Mouse (Mus musculus) neutrophil, adult 5-6 weeks (primary cell): ENCODE results near the gene Usp20. TPM values are rescaled to one million over a fixed set of nuclear protein-coding genes. Genes with fewer than 3 reads are reported as not detected.

Source experiments
- ATAC-seq: fragments of 151-379, 151-347 bp; 2 replicates; pipeline ENCODE4 v1.8.0; 2017; ENCODE audit warnings: mild to moderate bottlenecking, moderate TSS enrichment; ENCODE audit not compliant: insufficient number of reproducible peaks, poor library complexity, low FRiP score, severe bottlenecking; ENCODE audit errors: extremely low read depth
- total RNA-seq: library from RNA; stranded (forward); fragments of 200-1000 nt; gene quantifications from 2 replicates; pipeline ENCODE4 v1.2.3, GENCODE M21; 2017

The Usp20 gene
- total RNA-seq, 1 experiment from 2014 or later = 8.7 TPM

DNA sequence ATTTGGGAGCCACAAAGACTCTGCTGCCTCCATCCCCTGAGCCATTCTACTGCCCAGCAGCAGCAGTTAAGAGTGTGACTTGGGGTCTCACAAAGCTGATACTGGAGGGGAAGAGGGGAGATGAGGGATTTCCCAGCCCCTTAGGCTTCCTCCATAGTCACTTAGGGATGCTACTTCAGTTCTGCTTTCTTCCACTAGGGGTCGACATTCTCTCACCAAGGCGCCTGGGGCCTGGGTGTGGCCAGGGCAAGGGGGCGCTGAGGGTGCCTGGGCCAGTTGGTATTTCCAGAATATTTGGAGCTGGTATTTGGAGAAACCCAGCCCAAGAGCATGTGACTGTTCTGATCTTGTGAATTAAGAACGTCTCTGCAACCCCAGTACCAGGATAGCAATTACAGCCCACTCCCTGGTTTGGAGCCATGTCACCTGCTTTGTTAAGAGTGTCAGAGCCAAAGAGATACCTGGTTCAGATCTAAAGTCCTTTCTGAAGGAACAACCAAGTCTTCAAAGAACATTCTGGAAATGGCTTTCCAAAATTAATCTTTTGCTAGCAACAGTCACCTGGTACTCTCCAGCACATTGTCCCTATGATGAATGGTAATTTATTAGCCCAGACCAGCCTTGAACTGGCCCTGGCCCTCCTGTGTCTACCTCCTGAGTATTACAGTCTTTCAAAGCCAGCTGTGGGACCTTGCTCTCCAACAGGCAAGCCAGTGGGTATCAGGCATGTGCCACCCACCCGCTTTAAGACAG, 42.7 kb downstream of the Usp20 start:
- ATAC-seq = peak; percentile 49; the same call in 1 of the 2 replicates

- no peak for ATAC-seq
Measured at GRCm38 (mm10) chr2:31025458-31025857, 43.4 kb downstream of the Usp20 start.

GRCm38 (mm10) chr2:31026642-31027041, 44.6 kb downstream of the Usp20 start:
- no peak for ATAC-seq

DNA sequence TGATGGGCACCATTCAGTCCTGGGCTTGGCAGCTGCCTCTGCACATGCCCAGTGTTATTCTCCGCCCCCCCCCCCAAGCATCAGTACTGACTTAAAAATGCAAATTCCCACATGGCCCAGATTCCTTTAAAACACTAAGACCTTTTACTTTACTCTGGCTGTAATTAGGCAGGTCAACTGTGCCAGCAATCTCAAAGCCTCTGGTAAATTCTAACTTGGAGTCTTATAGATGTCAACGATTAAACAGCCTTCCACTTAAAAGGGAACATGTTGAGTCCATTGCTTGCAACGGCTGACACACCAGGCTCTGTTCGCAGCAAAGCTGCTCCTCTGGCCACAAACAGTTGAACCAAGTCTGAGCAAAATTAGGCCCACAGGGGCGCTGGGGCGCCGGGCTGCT, 49.9 kb downstream of the Usp20 start:
- no peak for ATAC-seq

GRCm38 (mm10) chr2:31036811-31037210, 54.7 kb downstream of the Usp20 start:
- ATAC-seq = no peak

GRCm38 (mm10) chr2:31040043-31040442, 58.0 kb downstream of the Usp20 start:
- ATAC-seq = no peak

DNA sequence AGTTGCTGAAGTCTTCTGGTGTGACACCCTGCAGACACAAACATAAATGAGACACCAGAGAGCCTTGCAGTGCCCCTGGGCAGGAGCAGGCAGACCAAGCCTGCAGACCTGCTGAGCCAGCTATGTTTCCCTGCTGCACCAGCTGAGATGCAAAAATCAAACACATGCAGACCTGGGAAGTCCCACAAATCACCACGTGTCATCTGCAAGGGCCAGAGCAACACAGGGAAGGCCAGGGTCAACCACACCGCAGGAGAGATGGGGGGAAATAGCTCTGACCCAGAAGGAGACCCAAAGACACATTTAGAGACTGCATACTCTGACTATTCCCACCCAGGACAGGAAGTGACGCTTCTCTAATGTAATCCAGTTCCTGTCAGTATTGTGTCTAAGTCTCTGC, 58.4 kb downstream of the Usp20 start:
- no peak for ATAC-seq

DNA sequence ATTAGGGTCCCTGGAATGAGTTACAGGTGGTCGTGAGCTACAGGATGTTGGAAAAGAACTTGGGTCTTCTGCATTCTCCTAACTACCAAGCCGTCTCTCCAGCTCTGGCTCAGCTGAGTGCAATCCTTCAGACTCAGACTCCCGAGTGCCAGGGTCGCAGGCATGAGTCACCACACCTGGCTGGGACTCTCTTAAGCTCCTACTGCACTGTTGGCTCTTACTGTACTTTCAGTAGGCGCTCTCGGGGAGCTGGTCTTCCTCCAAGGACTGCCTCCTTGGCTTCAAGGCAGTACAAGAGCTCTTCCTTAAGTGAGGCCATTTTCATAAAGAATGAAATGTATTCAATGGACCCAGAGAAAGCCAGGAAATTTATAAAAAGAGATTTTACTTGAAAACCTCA, 59.3 kb downstream of the Usp20 start:
- no peak for ATAC-seq

GRCm38 (mm10) chr2:31042881-31043280, 60.8 kb downstream of the Usp20 start:
- ATAC-seq = no peak

DNA sequence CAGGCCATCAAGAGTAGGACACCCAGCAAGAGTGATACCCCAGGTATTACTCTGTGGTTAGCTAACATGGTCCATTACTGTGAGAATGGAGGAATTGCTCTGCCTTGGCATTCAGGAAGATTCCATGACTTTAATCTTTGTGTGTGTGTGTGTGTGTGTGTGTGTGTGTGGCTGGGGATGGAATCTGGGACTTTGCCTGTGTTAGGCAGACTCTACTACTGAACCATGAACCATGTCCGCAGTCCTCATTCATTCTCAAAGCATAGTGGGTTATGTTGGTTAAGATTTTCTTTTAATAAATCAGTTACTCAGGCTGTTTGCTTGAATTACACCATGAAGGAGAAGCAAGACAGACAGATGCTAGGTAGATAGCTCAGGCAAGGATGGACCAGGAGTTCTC, 61.8 kb downstream of the Usp20 start:
- ATAC-seq = no peak

- ATAC-seq = no peak
Measured at GRCm38 (mm10) chr2:31048037-31048436, 66.0 kb downstream of the Usp20 start.

DNA sequence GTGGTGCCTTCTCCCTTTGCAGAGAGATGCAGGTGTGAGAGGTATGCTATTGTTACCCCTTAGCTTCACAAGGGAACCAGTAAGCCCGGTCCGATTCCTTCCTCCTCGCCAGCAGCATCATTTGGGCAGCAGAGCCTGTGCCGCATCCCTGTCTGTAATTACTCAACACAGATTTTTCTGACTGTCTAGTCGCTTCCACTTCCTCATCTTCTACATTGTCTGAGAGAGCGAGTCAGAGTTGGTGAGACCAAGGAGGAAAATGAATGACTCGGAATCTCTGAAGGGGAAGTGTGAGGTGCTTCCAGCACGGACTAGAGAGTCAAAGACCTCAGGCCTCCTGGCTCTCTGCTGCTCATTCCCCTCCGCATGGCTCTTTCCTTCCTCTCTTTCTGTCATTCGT, 70.4 kb downstream of the Usp20 start:
- ATAC-seq = peak; percentile 38; the same call in 1 of the 2 replicates

GRCm38 (mm10) chr2:31053426-31053825, 71.3 kb downstream of the Usp20 start:
- no peak for ATAC-seq

DNA sequence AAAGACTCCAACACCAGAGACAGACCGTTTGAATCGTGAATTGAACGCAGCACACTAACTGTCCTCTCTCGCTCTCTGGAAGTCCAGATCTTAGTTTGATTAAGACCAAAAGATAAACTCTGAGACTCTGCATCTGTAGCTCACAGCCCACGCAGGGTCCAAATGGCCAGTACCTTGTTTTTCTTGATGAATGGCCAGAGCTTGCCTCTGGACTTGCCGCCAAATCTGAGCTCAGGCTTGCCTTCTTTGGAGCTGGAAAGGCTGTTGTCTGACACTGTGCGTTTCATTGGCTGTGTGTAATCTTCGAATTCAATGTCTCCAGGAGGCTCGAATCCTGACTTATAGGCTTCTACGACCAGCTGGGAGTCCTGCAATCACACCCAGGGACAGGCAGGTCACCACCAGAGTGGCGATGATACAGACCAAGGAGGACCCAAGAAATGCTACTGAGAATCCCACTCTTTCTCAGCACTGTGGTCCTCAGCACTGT, 71.8 kb downstream of the Usp20 start:
- no peak for ATAC-seq

DNA sequence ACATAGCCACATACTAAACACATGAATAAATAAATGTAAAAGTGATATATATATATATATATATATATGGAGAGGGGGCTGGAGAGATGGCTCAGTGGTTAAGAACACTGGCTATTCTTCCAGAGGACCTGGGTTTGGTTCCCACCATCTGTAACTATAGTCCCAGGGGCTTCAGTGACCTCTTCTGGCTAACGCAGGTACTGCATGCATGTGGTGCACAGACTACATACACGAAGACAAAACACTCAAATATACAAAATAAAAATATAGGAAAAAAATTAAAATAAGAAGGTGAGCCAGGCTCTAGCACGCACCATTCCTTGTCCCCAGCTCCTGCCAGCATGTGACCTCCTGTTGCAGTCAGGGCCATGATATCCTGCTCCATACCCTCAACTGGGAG, 74.0 kb downstream of the Usp20 start:
- ATAC-seq = no peak

DNA sequence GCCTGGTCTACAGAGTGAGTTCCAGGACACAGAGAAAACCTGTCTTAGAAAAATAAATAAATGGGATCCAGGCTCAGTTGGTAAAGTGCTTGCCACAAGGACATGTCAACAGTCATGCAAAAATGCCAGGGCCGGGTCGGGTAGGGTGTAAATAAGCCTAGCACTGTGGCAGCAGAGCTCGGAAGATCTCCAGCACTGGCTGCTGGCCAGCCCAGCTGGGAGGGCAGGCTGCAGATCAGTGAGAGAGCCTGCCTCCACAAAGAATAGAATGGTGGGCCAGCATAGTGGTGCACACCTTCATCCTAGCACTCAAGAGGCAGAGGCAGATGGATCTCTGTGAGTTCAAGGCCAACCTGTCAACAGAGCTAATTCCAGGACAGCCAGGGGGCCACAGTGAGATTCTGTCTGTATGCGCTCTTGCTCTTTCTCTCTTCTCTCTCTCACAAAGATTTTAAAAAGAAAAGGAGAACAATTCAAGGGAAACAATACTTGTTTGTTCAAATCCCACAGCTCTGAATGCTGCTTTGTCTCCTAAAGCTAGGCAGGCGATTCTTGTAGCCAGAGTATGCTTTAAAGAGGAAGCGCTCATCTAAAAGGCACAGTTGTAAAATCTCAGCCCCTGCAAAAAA, 75.6 kb downstream of the Usp20 start:
- no peak for ATAC-seq

DNA sequence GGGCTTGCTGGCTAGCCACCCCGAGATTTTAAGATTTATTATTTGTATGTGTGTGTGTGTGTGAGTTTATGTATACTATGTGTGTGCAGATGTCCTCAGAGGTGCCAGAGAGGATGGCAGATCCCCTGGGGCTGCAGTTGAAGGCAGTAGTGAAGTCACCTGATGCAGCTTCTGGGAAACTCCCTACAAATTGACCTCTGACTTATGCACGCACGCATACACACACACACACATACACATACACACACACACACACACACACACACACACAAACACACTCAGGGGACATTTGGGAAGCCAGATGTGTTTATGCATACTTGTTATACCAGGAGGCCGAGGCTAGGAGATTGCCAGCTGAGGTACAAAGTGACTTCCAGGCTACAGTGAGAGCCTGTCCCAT, 76.4 kb downstream of the Usp20 start:
- ATAC-seq = no peak

- ATAC-seq = no peak
Measured at GRCm38 (mm10) chr2:31060271-31060670, 78.2 kb downstream of the Usp20 start.

- ATAC-seq = peak; percentile 85
Measured at GRCm38 (mm10) chr2:31060787-31061730, 79.0 kb downstream of the Usp20 start.
